Mouse (Mus musculus) G1E (cell line): ENCODE results near the gene Miox.

ENCODE experiments used
- CTCF ChIP-seq: IDR thresholded peaks from 2 replicates; pipeline ENCODE4 v1.5.1; 2012; ENCODE audit warnings: low read depth, low read length, inconsistent platforms, mixed read lengths
- GATA1 ChIP-seq: IDR thresholded peaks from 2 replicates; pipeline ENCODE4 v1.6.1; 2012; ENCODE audit warnings: borderline replicate concordance, low read length, inconsistent platforms, mixed read lengths
- POLR2AphosphoS5 ChIP-seq: IDR thresholded peaks from 2 replicates; pipeline ENCODE4 v1.6.1; 2012; ENCODE audit warnings: low read depth, low read length, inconsistent platforms; ENCODE audit not compliant: insufficient replicate concordance

DNA sequence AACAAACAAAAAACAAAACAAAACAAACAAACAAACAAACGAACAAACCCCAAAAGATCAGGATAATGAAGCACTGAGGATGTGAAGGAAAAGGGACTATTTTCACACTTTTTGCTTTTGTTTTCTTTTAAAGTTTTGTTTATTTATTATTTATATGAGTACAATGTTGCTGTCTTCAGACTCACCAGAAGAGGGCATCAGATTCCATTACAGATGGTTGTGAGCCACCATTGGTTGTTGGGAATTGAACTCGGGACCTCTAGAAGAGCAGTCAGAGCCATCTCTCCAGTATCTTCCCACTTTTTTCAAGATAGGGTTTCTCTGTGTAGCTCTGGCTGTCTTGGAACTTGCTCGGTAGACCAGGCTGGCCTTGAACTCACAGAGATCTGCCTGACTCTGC, 9.1 kb downstream of the Miox start:
- TF ChIP-seq CTCF (no peak), POLR2AphosphoS5 (no peak), GATA1 (no peak)
